Mouse (Mus musculus) E14TG2a.4 (cell line): Measurements from ENCODE around the gene Rnf38.

Experiments
- CTCF ChIP-seq: conservative IDR thresholded peaks from 2 replicates; pipeline ENCODE4 v1.5.1; 2014; ENCODE audit warnings: low read length
- POU5F1 ChIP-seq: IDR thresholded peaks from 2 replicates; pipeline ENCODE4 v1.6.1; 2014; ENCODE audit warnings: low read length, borderline replicate concordance

GRCm38 (mm10) chr4:44167397-44168121, 66.0 kb downstream of the Rnf38 start:
- TF ChIP-seq CTCF (no peak), POU5F1 (no peak)
